Mouse (Mus musculus): Measurements from ENCODE around the gene Zmym6.

Gene Zmym6

GRCm38 (mm10) chr4:127124331-127124730, 47.1 kb downstream of the Zmym6 start:
- DNase-seq (ENCODE audit: low read depth, low spot score) = no peak

- DNase-seq (ENCODE audit: low read depth, low spot score) = peak; percentile 68
Measured at GRCm38 (mm10) chr4:127125834-127126463, 48.8 kb downstream of the Zmym6 start.

GRCm38 (mm10) chr4:127134687-127135086, 57.5 kb downstream of the Zmym6 start:
- DNase-seq (ENCODE audit: low read depth, low spot score) = no peak

GRCm38 (mm10) chr4:127137591-127137990, 60.4 kb downstream of the Zmym6 start:
- no peak for DNase-seq (ENCODE audit: low read depth, low spot score)

GRCm38 (mm10) chr4:127138486-127138885, 61.3 kb downstream of the Zmym6 start:
- no peak for DNase-seq (ENCODE audit: low read depth, low spot score)

GRCm38 (mm10) chr4:127150031-127150430, 72.8 kb downstream of the Zmym6 start:
- no peak for DNase-seq (ENCODE audit: low read depth, low spot score)

GRCm38 (mm10) chr4:127153345-127153744, 76.2 kb downstream of the Zmym6 start:
- DNase-seq (ENCODE audit: low read depth, low spot score) = no peak

- no peak for DNase-seq (ENCODE audit: low read depth, low spot score)
Measured at GRCm38 (mm10) chr4:127155757-127156156, 78.6 kb downstream of the Zmym6 start.

GRCm38 (mm10) chr4:127157746-127158145, 80.6 kb downstream of the Zmym6 start:
- DNase-seq (ENCODE audit: low read depth, low spot score) = no peak

- no peak for DNase-seq (ENCODE audit: low read depth, low spot score)
Measured at GRCm38 (mm10) chr4:127163926-127164325, 86.7 kb downstream of the Zmym6 start.

GRCm38 (mm10) chr4:127167096-127167495, 89.9 kb downstream of the Zmym6 start:
- DNase-seq (ENCODE audit: low read depth, low spot score) = no peak

GRCm38 (mm10) chr4:127167731-127168130, 90.5 kb downstream of the Zmym6 start:
- no peak for DNase-seq (ENCODE audit: low read depth, low spot score)

GRCm38 (mm10) chr4:127168211-127168913, 91.2 kb downstream of the Zmym6 start:
- no peak for DNase-seq (ENCODE audit: low read depth, low spot score)

GRCm38 (mm10) chr4:127168914-127169345, 91.7 kb downstream of the Zmym6 start, which contains the start of gene Dlgap3:
Dlgap3 (plus strand) TSS chr4:127169204.
- no peak for DNase-seq (ENCODE audit: low read depth, low spot score)

GRCm38 (mm10) chr4:127169346-127170221, 92.4 kb downstream of the Zmym6 start:
- DNase-seq (ENCODE audit: low read depth, low spot score) = no peak

- no peak for DNase-seq (ENCODE audit: low read depth, low spot score)
Measured at GRCm38 (mm10) chr4:127170866-127171265, 93.7 kb downstream of the Zmym6 start.

- DNase-seq (ENCODE audit: low read depth, low spot score) = no peak
Measured at GRCm38 (mm10) chr4:127171341-127171905, 94.2 kb downstream of the Zmym6 start.

GRCm38 (mm10) chr4:127172119-127172518, 94.9 kb downstream of the Zmym6 start:
- DNase-seq (ENCODE audit: low read depth, low spot score) = no peak

- no peak for DNase-seq (ENCODE audit: low read depth, low spot score)
Measured at GRCm38 (mm10) chr4:127172614-127173013, 95.4 kb downstream of the Zmym6 start.

GRCm38 (mm10) chr4:127173461-127173860, 96.3 kb downstream of the Zmym6 start:
- DNase-seq (ENCODE audit: low read depth, low spot score) = peak; percentile 21

All from skeletal muscle tissue, adult 2 months (tissue).